Mouse (Mus musculus): ENCODE results near the gene Fank1.

GRCm38 (mm10) chr7:133908966-133909365 lies 132.3 kb downstream of the Fank1 start:
- TF ChIP-seq POLR2A (IDR thresholded peaks at IDR 0.05; ENCODE audit: insufficient read depth, low read depth, low read length): no peak
- no peak for TF ChIP-seq EP300 (IDR thresholded peaks at IDR 0.05; ENCODE audit: insufficient read depth, low read depth, low read length)
- TF ChIP-seq CTCF (IDR thresholded peaks at IDR 0.05): no peak
